Mouse (Mus musculus): Measurements from ENCODE around the gene Tex19.2. TPM values are rescaled to one million over a fixed set of nuclear protein-coding genes. Genes with fewer than 3 reads are reported as not detected.

Tex19.2 gene
- polyA plus RNA-seq, 1 experiment from 2014 or later, result not detected

GRCm38 (mm10) chr11:121089756-121090546 lies 28.5 kb downstream of the Tex19.2 start:
- H3K27ac ChIP-seq (ENCODE audit: low read depth), result no peak overlapping the region

GRCm38 (mm10) chr11:121088997-121089396 lies 29.5 kb downstream of the Tex19.2 start:
- Histone ChIP-seq H3K27ac (ENCODE audit: low read depth) (no peak overlapping the region), H3K9me3 (ENCODE audit: low read length) (no peaks in the 10 kb centered on the region), H3K4me3 (ENCODE audit: low read depth, low read length) (no peak overlapping the region), H3K4me1 (ENCODE audit: insufficient read depth) (no peaks in the 10 kb centered on the region), H3K27me3 (ENCODE audit: insufficient read depth, low read length) (no peaks in the 10 kb centered on the region), H3K9ac (replicated peaks) (no peak overlapping the region), H3K36me3 (replicated peaks; ENCODE audit: insufficient read depth, low read length) (no peaks in the 10 kb centered on the region), H3K4me2 (ENCODE audit: low read depth, low read length) (no peak overlapping the region)
- no peak for ATAC-seq
- no peak for DNase-seq
- WGBS (ENCODE audit: insufficient replicate concordance), result 65% methylated on average over 6 of the region's 6 CpGs
- TF ChIP-seq CTCF (IDR thresholded peaks at IDR 0.05; ENCODE audit: low read depth) (no peak), EP300 (IDR thresholded peaks at IDR 0.05; ENCODE audit: low read depth) (no peak)

More at GRCm38 (mm10) chr11:121089756-121090546, 28.5 kb downstream of the Tex19.2 start:
- TF ChIP-seq CTCF (IDR thresholded peaks at IDR 0.05; ENCODE audit: low read depth), result no peak
- TF ChIP-seq EP300 (IDR thresholded peaks at IDR 0.05; ENCODE audit: low read depth), result no peak
- Histone ChIP-seq H3K9ac (replicated peaks) (no peak overlapping the region), H3K27me3 (ENCODE audit: insufficient read depth, low read length) (no peaks in the 10 kb centered on the region), H3K36me3 (replicated peaks; ENCODE audit: insufficient read depth, low read length) (no peaks in the 10 kb centered on the region), H3K4me2 (ENCODE audit: low read depth, low read length) (no peak overlapping the region), H3K9me3 (ENCODE audit: low read length) (no peaks in the 10 kb centered on the region), H3K4me1 (ENCODE audit: insufficient read depth) (no peaks in the 10 kb centered on the region), H3K4me3 (ENCODE audit: low read depth, low read length) (no peak overlapping the region)
- 72% methylated on average over 2 of the region's 2 CpGs for WGBS (ENCODE audit: insufficient replicate concordance)
- no peak for DNase-seq
- no peak for ATAC-seq

GRCm38 (mm10) chr11:121086296-121086695 lies 32.2 kb downstream of the Tex19.2 start:
- peak; percentile 50 for TF ChIP-seq EP300 (IDR thresholded peaks at IDR 0.05; ENCODE audit: low read depth)
- TF ChIP-seq CTCF (IDR thresholded peaks at IDR 0.05; ENCODE audit: low read depth), result no peak
- peak overlapping the region; percentile 86 for H3K27ac ChIP-seq (ENCODE audit: low read depth)
- peak overlapping the region; percentile 19 for H3K4me3 ChIP-seq (ENCODE audit: low read depth, low read length)
- DNase-seq (peak; percentile 38), ATAC-seq (peak; percentile 87)
- WGBS (ENCODE audit: insufficient replicate concordance), result 37% methylated on average over 4 of the region's 4 CpGs
- peaks cover 13% of the 10 kb centered on the region for H3K4me1 ChIP-seq (ENCODE audit: insufficient read depth)
- no peaks in the 10 kb centered on the region for H3K27me3 ChIP-seq (ENCODE audit: insufficient read depth, low read length)
- H3K9me3 ChIP-seq (ENCODE audit: low read length), result no peaks in the 10 kb centered on the region
- H3K36me3 ChIP-seq (replicated peaks; ENCODE audit: insufficient read depth, low read length), result no peaks in the 10 kb centered on the region
- H3K9ac ChIP-seq (replicated peaks), result peak overlapping the region; percentile 49
- H3K4me2 ChIP-seq (ENCODE audit: low read depth, low read length), result peak overlapping the region; percentile 52

- no peaks in the 10 kb centered on the region for H3K36me3 ChIP-seq (replicated peaks; ENCODE audit: insufficient read depth, low read length)
- DNase-seq (no peak), ATAC-seq (peak; percentile 56)
- no peaks in the 10 kb centered on the region for H3K27me3 ChIP-seq (ENCODE audit: insufficient read depth, low read length)
- no peaks in the 10 kb centered on the region for H3K9me3 ChIP-seq (ENCODE audit: low read length)
- peak overlapping the region; percentile 49 for H3K9ac ChIP-seq (replicated peaks)
- H3K4me2 ChIP-seq (ENCODE audit: low read depth, low read length), result peak overlapping the region; percentile 52
- TF ChIP-seq CTCF (IDR thresholded peaks at IDR 0.05; ENCODE audit: low read depth) (no peak), EP300 (IDR thresholded peaks at IDR 0.05; ENCODE audit: low read depth) (no peak)
- peak overlapping the region; percentile 86 for H3K27ac ChIP-seq (ENCODE audit: low read depth)
- peaks cover 13% of the 10 kb centered on the region for H3K4me1 ChIP-seq (ENCODE audit: insufficient read depth)
- WGBS (ENCODE audit: insufficient replicate concordance), result 49% methylated on average over 5 of the region's 5 CpGs
- no peak overlapping the region; the same call in 1 of the 2 replicates for H3K4me3 ChIP-seq (ENCODE audit: low read depth, low read length)
Measured at GRCm38 (mm10) chr11:121085181-121085580, 33.3 kb downstream of the Tex19.2 start.

- H3K9me3 ChIP-seq (ENCODE audit: low read length), result no peaks in the 10 kb centered on the region
- no peaks in the 10 kb centered on the region for H3K27me3 ChIP-seq (ENCODE audit: insufficient read depth, low read length)
- H3K27ac ChIP-seq (ENCODE audit: low read depth), result peak overlapping the region; percentile 64
- ATAC-seq, result no peak
- peak overlapping the region; percentile 26 for H3K9ac ChIP-seq (replicated peaks)
- TF ChIP-seq CTCF (IDR thresholded peaks at IDR 0.05; ENCODE audit: low read depth) (no peak), EP300 (IDR thresholded peaks at IDR 0.05; ENCODE audit: low read depth) (no peak)
- 25% methylated on average over 6 of the region's 6 CpGs for WGBS (ENCODE audit: insufficient replicate concordance)
- H3K4me1 ChIP-seq (ENCODE audit: insufficient read depth), result peaks cover 13% of the 10 kb centered on the region
- H3K4me3 ChIP-seq (ENCODE audit: low read depth, low read length), result no peak overlapping the region
- H3K4me2 ChIP-seq (ENCODE audit: low read depth, low read length), result peak overlapping the region; percentile 49
- H3K36me3 ChIP-seq (replicated peaks; ENCODE audit: insufficient read depth, low read length), result no peaks in the 10 kb centered on the region
- no peak for DNase-seq
Measured at GRCm38 (mm10) chr11:121082857-121083500, 35.5 kb downstream of the Tex19.2 start.

GRCm38 (mm10) chr11:121082250-121082649 lies 36.2 kb downstream of the Tex19.2 start:
- Histone ChIP-seq H3K4me2 (ENCODE audit: low read depth, low read length) (peak overlapping the region; percentile 49; the same call in 1 of the 2 replicates), H3K9me3 (ENCODE audit: low read length) (no peaks in the 10 kb centered on the region), H3K9ac (replicated peaks) (no peak overlapping the region), H3K4me1 (ENCODE audit: insufficient read depth) (peaks cover 13% of the 10 kb centered on the region), H3K36me3 (replicated peaks; ENCODE audit: insufficient read depth, low read length) (no peaks in the 10 kb centered on the region), H3K4me3 (ENCODE audit: low read depth, low read length) (no peak overlapping the region), H3K27ac (ENCODE audit: low read depth) (peak overlapping the region; percentile 64), H3K27me3 (ENCODE audit: insufficient read depth, low read length) (no peaks in the 10 kb centered on the region)
- no peak for DNase-seq
- 60% methylated on average over 3 of the region's 3 CpGs for WGBS (ENCODE audit: insufficient replicate concordance)
- TF ChIP-seq EP300 (IDR thresholded peaks at IDR 0.05; ENCODE audit: low read depth), result no peak
- no peak for TF ChIP-seq CTCF (IDR thresholded peaks at IDR 0.05; ENCODE audit: low read depth)
- no peak for ATAC-seq
